ENCODE assay signal across 28 mouse cellular contexts in genomic region chr5:100581622-100582434, GRCm38 (mm10). TPM values are rescaled to one million over a fixed set of nuclear protein-coding genes. Genes with fewer than 3 reads are reported as not detected.
A peak's percentile ranks its signal among the peaks of the same experiment; 100 is the strongest.
DNase-seq lines count a peak whose midpoint lies in the region; ATAC-seq and TF ChIP-seq lines count a peak whose summit lies in the region.
"Had no signal": no experiment of that assay in that cellular context is flagged by ENCODE, and none has a peak within 500 bp of the region (broad histone marks: within the 10 kb centered on the region; RNA-seq: fewer than 3 reads in every experiment).

No protein-coding gene starts in this region.

- H3K27me3 ChIP-seq in spleen, adult 2 months (ENCODE audit: control insufficient read depth, insufficient read depth, low read length), result no peaks in the 10 kb centered on the region
- H3K27me3 ChIP-seq in splenic B cell, adult 2 months (ENCODE audit: control insufficient read depth, insufficient read depth, low read length, poor library complexity, severe bottlenecking), result no peaks in the 10 kb centered on the region
- H3K27me3 ChIP-seq in hindbrain, embryonic 14.5 days (ENCODE audit: control insufficient read depth, insufficient read depth, low read length), result no peaks in the 10 kb centered on the region
- H3K27me3 ChIP-seq: embryonic facial prominence, embryonic 13.5 days; forebrain, embryonic 12.5 days; heart, embryonic 15.5 days; hindbrain, embryonic 15.5 days; intestine, embryonic 15.5 days; limb, embryonic 12.5 days had no signal

- no peaks in the 10 kb centered on the region for H3K36me3 ChIP-seq in spleen, adult 2 months (ENCODE audit: control insufficient read depth, insufficient read depth, low read length)
- H3K36me3 ChIP-seq in splenic B cell, adult 2 months (ENCODE audit: control insufficient read depth, insufficient read depth, low read length, poor library complexity, severe bottlenecking), result no peaks in the 10 kb centered on the region
- H3K36me3 ChIP-seq in hindbrain, embryonic 14.5 days (replicated peaks; ENCODE audit: control insufficient read depth, insufficient read depth), result no peaks in the 10 kb centered on the region
- H3K36me3 ChIP-seq: embryonic facial prominence, embryonic 13.5 days; forebrain, embryonic 12.5 days; heart, embryonic 15.5 days; hindbrain, embryonic 15.5 days; intestine, embryonic 15.5 days; limb, embryonic 12.5 days had no signal

- no peak overlapping the region for H3K4me3 ChIP-seq in spleen, adult 2 months (ENCODE audit: extremely low read depth, insufficient read depth, insufficient read length)
- H3K4me3 ChIP-seq in bone marrow, adult 2 months (replicated peaks; ENCODE audit: control insufficient read depth, low read depth, low read length), result no peak overlapping the region
- no peak overlapping the region for H3K4me3 ChIP-seq in hindbrain, embryonic 14.5 days (replicated peaks; ENCODE audit: low read length)
- H3K4me3 ChIP-seq: embryonic facial prominence, embryonic 13.5 days; erythroblast, embryonic 14.5 days; forebrain, embryonic 12.5 days; heart, embryonic 15.5 days; hindbrain, embryonic 15.5 days; intestine, embryonic 15.5 days; limb, embryonic 12.5 days had no signal

- no peak for TF ChIP-seq CTCF in spleen, adult 2 months (IDR thresholded peaks at IDR 0.05; ENCODE audit: extremely low read depth, insufficient read depth, insufficient read length, insufficient replicate concordance)
- no peak for TF ChIP-seq CTCF in bone marrow, adult 2 months (IDR thresholded peaks at IDR 0.05; ENCODE audit: control insufficient read depth, insufficient read depth, low read length)

- no peak for ATAC-seq in hindbrain, embryonic 14.5 days (ENCODE audit: low FRiP score)
- ATAC-seq: intestine, embryonic 15.5 days; lung, postnatal 0 days had no signal

- peaks cover 39% of the 10 kb centered on the region for H3K4me1 ChIP-seq in spleen, adult 2 months (ENCODE audit: control insufficient read depth, insufficient read depth, insufficient read length)
- peaks cover 11% of the 10 kb centered on the region; the same call in 1 of the 2 replicates for H3K4me1 ChIP-seq in bone marrow, adult 2 months (ENCODE audit: control insufficient read depth, insufficient read depth, low read length)
- H3K4me1 ChIP-seq in hindbrain, embryonic 14.5 days (replicated peaks; ENCODE audit: control insufficient read depth, insufficient read depth, low read length), result no peaks in the 10 kb centered on the region
- H3K4me1 ChIP-seq: embryonic facial prominence, embryonic 13.5 days; forebrain, embryonic 12.5 days; heart, embryonic 15.5 days; hindbrain, embryonic 15.5 days; intestine, embryonic 15.5 days; limb, embryonic 12.5 days had no signal

- no peaks in the 10 kb centered on the region for H3K9me3 ChIP-seq in hindbrain, embryonic 14.5 days (ENCODE audit: control insufficient read depth, low read length)
- H3K9me3 ChIP-seq: embryonic facial prominence, embryonic 13.5 days; forebrain, embryonic 12.5 days; heart, embryonic 15.5 days; hindbrain, embryonic 15.5 days; intestine, embryonic 15.5 days; limb, embryonic 12.5 days had no signal

- WGBS in spleen, adult 2 months, result 29% methylated on average over 11 of the region's 11 CpGs
- WGBS in bone marrow, adult 2 months, result 18% methylated on average over 11 of the region's 11 CpGs
- WGBS in hindbrain, embryonic 14.5 days, result 70% methylated on average over 11 of the region's 11 CpGs

- no peak for TF ChIP-seq POLR2A in spleen, adult 2 months (IDR thresholded peaks at IDR 0.05; ENCODE audit: low read depth, low read length)
- no peak for TF ChIP-seq POLR2A in bone marrow, adult 2 months (IDR thresholded peaks at IDR 0.05; ENCODE audit: borderline replicate concordance, control insufficient read depth, low read depth, low read length)

- peak; percentile 32 for DNase-seq in gastrocnemius, adult 18-20 months (ENCODE audit: low spot score)
- no peak for DNase-seq in gastrocnemius, postnatal 4 days (ENCODE audit: low spot score in 2 of 2)
- DNase-seq in spleen, adult 2 months (ENCODE audit: low read depth in 1 of 2, low spot score in 2 of 2), result no peak
- DNase-seq in spleen, postnatal 36 days (ENCODE audit: low spot score in 2 of 2), result no peak
- DNase-seq in splenic B cell, adult 2 months (ENCODE audit: low read depth, low spot score), result peak; percentile 49
- no peak for DNase-seq in hindbrain, embryonic 14.5 days (ENCODE audit: low spot score)
- DNase-seq in right cerebral cortex, postnatal 4 days, result no peak
- DNase-seq: cerebellum, adult 11-12 months; cerebellum, postnatal 14 days; embryo, embryonic 11 days; gastrocnemius, postnatal 10 days; heart, postnatal 36 days; liver, postnatal 0 days; right cerebral cortex, postnatal 25 days; thymus, postnatal 14 days had no signal

- H3K27ac ChIP-seq in spleen, adult 2 months (ENCODE audit: insufficient read depth, low read length), result peak overlapping the region; percentile 80
- H3K27ac ChIP-seq in bone marrow, adult 2 months (ENCODE audit: control insufficient read depth, insufficient read depth, low read depth, low read length, poor library complexity), result peak overlapping the region; percentile 35
- H3K27ac ChIP-seq in hindbrain, embryonic 14.5 days, result no peak overlapping the region
- H3K27ac ChIP-seq: embryonic facial prominence, embryonic 13.5 days; forebrain, embryonic 12.5 days; heart, embryonic 15.5 days; hindbrain, embryonic 15.5 days; intestine, embryonic 15.5 days; limb, embryonic 12.5 days; stomach, postnatal 0 days had no signal

- no peak overlapping the region for H3K9ac ChIP-seq in hindbrain, embryonic 14.5 days
- H3K9ac ChIP-seq: embryonic facial prominence, embryonic 13.5 days; forebrain, embryonic 12.5 days; heart, embryonic 15.5 days; hindbrain, embryonic 15.5 days; intestine, embryonic 15.5 days; limb, embryonic 12.5 days; liver, postnatal 0 days had no signal

- H3K4me2 ChIP-seq in hindbrain, embryonic 14.5 days (replicated peaks), result no peak overlapping the region
- H3K4me2 ChIP-seq: embryonic facial prominence, embryonic 13.5 days; forebrain, embryonic 12.5 days; heart, embryonic 15.5 days; hindbrain, embryonic 15.5 days; intestine, embryonic 15.5 days; limb, embryonic 12.5 days; liver, embryonic 11.5 days; midbrain, embryonic 11.5 days had no signal

RNA-seq across cellular contexts. Expression of gene Plac8, which starts 9.8 kb away (rescaled TPM):
- total RNA-seq in gastrocnemius, adult 18-20 months (2021), result under 1 TPM in 1 of 2 experiments, not detected in 1; 0.80 TPM
- total RNA-seq in gastrocnemius, postnatal 4 days (2021), result 1 to 10 TPM; 2.3 to 7.1 TPM
- 322 and 350 TPM in 2 replicates for polyA plus RNA-seq in spleen, adult 2 months (2012; rRNA removed)
- 49.3 and 141 TPM in 2 replicates for polyA plus RNA-seq in bone marrow, adult 2 months (2011; ENCODE audit: insufficient read depth, insufficient read length, low replicate concordance, missing spikeins)
- 0.60 and 1.4 TPM in 2 replicates for polyA plus RNA-seq in hindbrain, embryonic 14.5 days (2014; fragmentation: Nextera tagmentation; extraction: Ambion mirVana)
- total RNA-seq: left cerebral cortex, postnatal 14 days had no signal

Comparison
In these comparisons a context has a peak if more than half of its experiments do, and no peak if none do; other contexts are left out.
1. DNase-seq: peak in gastrocnemius, adult 18-20 months (single experiment) and splenic B cell, adult 2 months (single experiment); none in gastrocnemius, postnatal 4 days (0 of 2), spleen, adult 2 months (0 of 2), spleen, postnatal 36 days (0 of 2), hindbrain, embryonic 14.5 days (single experiment) and right cerebral cortex, postnatal 4 days (single experiment).
2. RNA of gene Plac8, which starts 9.8 kb away (polyA plus RNA-seq): 322 to 350 TPM in spleen, adult 2 months and 49.3 to 141 TPM in bone marrow, adult 2 months; 0.60 to 1.4 TPM in hindbrain, embryonic 14.5 days; every median in the first group is over 10 times any median in the second.